Mouse (Mus musculus): ENCODE measurements around the gene Fancd2os. TPM values are rescaled to one million over a fixed set of nuclear protein-coding genes. Genes with fewer than 3 reads are reported as not detected.
A peak's percentile ranks its signal among the peaks of the same experiment; 100 is the strongest.

Fancd2os gene
- total RNA-seq, 2 experiments from 2014 or later, result 0.23 to 0.45 TPM

DNA sequence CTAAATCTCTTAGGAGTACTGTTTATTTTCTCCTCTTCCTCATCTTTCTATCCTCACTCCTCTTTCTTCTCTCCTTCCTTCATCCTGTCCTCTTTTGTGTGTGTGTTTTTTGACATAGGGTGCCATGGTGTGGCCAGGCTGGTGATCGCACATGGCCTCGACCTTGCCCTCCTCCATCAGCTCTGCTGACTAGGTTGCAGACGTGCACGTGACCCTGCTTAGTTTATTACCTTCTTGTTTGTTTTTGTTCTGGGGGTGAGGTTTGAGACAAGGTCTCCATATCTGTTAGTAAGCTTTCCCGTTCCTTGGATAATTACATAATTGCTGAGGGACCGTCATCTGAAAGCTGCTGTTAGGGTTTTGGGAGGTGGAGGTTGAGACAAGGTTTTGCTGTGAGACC lies 8.4 kb upstream of the Fancd2os start:
- DNase-seq (ENCODE audit: low spot score in 2 of 2), result no peak

DNA sequence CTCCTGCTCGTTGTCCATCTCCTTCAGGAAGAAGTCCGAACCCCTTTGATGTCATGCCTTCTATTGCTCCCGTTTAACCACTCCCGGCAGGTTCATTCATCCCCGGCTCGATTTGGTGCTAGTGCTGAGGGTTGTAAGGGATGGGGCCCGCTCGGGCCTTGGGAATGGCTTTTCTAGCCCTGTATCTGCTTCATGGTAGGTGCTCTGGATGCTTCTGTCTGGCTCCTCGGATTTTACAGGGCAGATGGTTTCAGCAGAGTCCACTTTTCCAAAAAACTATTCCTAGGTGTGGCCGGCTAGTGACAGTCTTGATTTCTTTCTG lies 4.7 kb upstream of the Fancd2os start:
- DNase-seq (ENCODE audit: low spot score in 2 of 2), result peak in 1 of 2 experiments; percentile 50

DNA sequence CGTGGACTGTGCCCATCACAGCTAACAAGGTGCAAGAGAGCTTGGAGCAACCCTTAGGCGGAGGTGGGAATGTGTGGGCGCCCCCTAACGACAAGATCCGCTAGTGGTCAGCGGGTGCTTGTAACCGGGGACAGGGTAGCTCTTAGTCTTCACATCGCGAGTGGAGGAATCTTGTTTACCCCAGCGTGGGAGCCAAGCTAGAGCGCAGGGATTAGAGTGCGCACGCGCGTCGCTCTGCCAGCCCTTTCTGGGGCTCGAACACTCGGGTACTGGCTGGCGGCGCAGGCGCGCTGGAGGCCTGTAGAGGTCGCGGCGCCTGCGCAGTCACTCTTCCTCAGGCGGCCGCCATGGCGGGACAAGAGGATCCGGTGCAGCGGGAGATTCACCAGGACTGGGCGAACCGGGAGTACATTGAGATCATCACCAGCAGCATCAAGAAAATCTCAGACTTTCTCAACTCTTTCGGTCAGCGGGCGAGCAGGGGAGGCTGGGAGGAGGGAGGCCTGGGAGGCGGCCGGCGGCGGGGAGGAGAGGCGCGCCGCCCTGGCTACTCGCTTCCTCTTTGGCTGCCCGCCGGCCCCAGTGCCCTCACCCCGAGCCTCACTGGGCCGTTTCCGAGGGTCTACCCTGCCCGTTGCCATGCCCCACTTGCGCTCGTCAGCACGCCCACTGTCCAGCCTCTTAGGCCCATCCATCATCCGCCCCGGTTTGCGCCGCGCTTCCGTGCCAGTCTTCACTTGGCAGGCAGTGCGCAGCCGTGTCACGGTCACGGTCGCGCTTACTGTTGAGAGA lies 4.1 kb upstream of the Fancd2os start, which contains the start of gene Brk1:
Gene Brk1 (plus strand): TSS at position 341 of the 792 bp plus-strand sequence.
- DNase-seq (ENCODE audit: low spot score in 2 of 2), result peak; percentile 90 to 95

DNA sequence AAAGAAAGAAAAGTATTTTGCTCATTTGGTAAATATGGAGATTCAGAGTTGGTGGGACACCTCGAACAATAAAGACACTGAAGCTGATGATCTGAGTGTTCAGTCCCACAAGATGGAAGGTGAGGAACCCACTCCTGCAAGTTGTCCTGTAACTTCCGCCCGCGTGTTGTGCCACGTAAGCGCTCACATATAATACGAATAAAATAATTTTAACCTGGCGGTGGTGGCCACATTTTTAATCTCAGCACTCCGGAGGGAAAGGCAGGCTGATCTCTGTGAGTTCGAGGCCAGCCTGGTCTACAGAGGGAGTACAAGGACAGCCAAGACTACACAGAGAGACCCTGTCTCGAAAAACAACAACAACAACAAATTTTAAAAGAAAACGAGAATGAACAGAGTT lies 3.5 kb upstream of the Fancd2os start:
- DNase-seq (ENCODE audit: low spot score in 2 of 2), result no peak

DNA sequence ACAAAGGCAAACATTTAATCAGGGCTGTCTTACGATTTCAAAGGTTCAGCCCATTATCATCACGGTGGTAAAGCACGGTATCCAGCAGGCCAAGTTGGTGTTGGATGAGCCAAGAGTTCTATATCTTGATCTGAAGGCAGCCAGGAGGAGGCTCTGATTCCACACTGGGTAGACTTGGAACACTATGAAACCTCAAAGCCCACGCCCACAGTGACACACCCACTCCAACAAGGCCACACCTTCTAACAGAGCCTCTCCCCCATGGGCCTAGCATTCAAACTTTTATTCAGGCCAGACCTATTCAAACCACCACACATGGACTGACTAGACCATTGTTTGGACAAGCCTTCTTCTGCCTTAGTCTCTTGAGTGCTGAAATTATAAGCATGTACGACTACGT lies 2.3 kb upstream of the Fancd2os start:
- DNase-seq (ENCODE audit: low spot score in 2 of 2), result no peak

DNA sequence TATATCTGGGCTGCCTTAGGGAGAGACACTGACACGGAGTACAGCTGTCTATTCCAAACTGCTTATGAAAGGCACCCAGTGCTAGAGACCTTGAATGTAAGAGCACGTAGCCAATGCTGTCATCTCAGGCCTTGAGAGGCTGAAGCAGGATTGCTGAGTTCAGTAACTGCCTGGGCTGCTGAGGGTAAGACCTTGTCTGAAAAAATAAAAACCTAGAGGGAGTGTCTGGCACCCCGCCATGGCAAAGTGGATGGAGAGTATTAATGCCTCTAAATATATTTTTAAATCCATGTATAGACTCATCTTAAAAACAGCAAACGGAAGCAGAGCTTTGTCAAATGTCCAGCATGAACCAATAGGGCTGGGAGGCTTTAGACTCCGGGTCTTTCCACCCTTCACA lies 682 bp downstream of the Fancd2os start:
- no peak for DNase-seq (ENCODE audit: low spot score in 2 of 2)

DNA sequence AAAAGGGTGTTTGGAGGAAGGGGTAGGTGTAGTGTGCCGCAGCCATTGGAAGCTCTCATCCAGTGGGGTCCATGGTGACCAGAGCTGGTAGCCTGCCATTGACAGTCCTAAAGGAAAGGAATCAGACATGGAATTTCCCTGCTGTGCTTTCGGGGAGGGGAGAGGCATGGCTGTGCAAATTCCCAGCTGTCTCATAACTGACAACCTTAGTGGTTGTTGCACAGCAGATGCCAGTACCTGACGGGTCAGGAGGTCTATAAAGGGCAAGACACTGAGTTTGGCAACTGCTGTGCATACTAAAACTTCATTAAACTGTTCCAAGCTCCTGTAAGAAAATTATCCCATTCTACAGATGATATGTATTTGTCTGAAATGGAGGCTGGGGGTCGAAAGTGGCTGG lies 2.6 kb downstream of the Fancd2os start:
- DNase-seq (ENCODE audit: low spot score in 2 of 2), result no peak

DNA sequence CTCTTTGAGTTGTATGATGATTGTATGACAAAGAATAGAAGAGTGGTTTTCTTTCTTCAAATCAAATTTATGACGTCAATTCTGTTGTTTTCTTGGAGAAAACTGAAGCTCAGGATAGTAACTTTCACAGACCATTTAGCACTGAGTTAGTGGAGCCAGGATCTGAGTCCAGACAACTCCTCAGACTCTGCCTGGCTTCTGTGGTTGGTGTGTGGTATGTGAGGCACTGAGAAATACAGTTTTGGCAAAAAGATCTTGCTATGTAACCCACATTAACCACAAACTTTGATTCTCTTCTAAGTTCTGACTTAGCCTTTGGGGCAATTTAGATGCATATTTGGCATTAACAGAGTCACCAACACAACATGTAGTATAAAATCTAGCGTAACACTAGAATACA lies 7.9 kb downstream of the Fancd2os start:
- no peak for DNase-seq (ENCODE audit: low spot score in 2 of 2)

DNA sequence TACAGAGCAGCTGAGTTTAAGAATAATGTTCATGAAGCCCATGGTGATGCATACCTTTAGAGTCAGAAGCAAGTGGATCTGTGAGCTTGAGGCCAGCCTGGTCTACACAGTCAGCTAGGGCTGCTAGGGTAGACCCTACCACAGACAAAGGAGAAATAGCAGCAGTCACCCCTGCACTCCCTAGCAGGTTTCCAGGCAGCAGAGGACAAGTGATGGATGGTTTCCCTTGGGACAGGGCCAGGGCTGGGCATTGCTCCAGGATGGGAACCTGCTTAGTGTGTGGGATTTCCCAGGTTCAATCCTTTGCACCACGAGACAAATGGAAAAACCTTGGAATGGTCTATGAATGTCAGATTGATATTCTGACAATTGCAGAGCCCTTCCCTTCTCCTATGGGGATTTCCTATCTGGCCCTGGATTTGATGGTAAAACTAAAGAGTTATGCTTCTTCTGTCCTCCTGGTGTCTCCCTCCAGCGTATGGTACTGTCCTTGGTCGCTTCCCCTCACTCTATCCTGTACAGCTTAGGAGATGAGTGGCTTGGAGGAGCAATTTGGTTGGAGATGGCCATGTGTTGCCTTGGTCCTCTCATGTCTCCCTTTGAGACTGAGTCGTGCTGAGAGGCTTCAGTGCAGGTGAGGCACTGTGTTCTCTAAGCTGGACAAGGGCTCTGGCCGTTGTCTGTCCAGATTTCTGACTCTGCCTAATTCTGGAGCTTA lies 13.9 kb downstream of the Fancd2os start:
- peak in 1 of 2 experiments; percentile 11 for DNase-seq (ENCODE audit: low spot score in 2 of 2)

DNA sequence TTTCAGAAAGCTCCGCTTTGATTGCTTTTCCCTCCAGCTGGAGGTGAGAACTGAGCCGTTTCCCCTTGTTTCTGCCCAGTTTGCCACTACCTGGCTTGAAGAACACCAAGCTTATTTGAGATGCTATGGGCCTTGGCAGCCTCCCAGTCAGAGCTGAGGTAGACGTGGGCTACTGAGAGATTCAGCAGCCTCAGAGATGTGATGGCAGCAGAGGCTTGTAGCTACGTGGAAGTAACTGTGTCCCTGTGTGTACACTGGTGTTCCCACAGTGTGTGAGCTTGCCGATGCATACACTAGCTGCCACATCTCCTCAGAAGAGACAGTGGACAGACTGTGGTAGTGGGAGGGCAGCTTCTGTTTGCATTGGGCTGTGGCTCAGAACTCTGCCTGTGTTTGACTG lies 15.4 kb downstream of the Fancd2os start:
- DNase-seq (ENCODE audit: low spot score in 2 of 2), result no peak

DNA sequence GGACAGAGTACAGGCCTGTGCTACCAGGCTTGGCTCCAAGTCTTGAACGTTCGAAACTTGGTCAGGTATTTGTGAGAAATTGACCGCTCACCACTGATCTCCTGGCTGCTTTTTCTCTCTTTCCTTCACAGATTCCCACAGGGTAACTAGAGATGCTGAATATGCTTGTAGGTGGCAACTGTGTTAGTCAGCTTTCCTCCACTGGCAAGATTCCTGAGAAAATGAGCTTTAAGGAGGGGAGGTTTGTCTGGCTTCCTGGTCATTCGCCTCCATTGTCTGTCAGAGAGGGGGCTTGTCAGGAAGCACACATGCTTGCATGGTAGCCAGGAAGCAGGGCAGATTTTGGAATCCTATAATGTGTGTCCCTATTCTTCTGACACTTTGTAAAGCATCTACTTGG lies 17.5 kb downstream of the Fancd2os start:
- no peak for DNase-seq (ENCODE audit: low spot score in 2 of 2)

DNA sequence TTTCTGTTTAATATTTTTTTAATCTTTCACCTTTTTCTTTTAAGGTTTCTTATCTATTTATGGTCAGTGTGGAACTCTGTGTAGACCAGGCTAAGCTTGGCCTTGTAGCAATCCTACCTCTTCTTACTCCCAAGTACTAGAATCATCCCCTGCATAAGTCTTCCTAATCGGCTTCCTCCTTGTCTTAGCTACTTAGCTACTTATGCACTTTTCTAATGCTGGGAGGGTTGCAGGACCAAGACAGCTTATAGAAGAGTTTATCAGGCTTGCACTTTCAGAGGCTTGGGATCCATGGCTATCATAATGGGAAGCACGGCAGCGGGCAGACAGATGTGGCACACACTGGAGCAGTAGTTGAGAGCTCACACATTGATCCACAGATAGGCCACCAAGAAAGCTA lies 21.2 kb downstream of the Fancd2os start:
- DNase-seq (ENCODE audit: low spot score in 2 of 2), result no peak

DNA sequence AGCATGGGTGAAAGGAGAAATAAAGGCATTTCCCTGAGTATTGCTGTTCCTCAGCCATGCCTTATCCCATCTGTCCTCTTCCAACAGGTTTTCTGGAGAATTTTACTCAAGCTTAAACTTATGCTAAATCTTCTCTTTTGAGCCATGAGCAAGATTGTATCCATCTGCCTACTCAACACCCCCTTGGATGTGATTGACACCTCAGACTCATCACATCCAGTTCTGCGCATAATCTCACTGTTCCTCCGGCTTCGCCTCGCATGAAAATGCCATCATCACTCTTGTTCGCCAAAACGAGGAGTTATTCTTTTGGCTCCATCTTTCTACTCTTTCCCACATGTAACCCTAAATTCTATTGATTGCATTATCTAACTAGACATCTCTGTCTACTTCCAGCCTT lies 24.5 kb downstream of the Fancd2os start:
- DNase-seq (ENCODE audit: low spot score in 2 of 2), result peak in 1 of 2 experiments; percentile 59

DNA sequence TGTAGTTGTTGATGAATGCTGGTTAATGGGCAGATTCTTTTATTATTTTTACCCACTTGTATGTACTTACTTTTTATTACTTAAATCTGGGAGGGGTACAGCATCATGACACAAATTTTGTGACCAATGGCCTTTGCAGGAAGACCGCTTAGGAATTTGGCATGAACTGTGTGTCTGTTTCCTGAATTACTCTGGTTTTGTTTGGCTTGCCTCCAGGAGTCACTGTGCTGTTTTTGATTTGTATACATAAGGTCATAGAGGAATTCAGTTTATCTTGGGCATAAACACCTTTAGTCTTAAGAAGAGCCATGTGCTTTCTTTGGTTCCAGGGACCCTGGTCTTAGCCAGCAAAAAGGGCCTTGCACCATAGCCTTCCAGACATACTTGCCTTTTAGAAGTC lies 36.0 kb downstream of the Fancd2os start:
- no peak for DNase-seq (ENCODE audit: low spot score in 2 of 2)

DNA sequence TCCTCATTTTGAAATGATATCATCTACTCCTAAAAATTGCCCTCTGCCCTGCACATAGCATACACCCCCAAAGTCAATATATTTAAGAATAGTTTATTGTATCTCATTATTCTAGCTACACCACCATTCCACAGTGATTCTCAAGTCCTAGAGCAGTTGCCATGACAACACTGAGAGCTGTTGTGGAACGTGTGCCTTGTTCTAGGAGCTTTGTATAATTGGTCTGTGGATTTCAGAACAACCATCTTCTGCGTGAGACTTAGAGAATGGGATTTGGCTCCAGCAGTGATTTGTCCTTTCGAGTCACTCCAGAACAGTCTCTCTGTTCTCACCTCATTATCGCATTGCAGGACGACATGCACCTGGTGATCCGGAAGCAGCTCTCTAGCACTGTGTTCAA lies 40.8 kb downstream of the Fancd2os start:
- no peak for DNase-seq (ENCODE audit: low spot score in 2 of 2)

Other genes with a start within 250 kb of the Fancd2os start
- 10 to 100 TPM; 53.4 to 54.9 TPM for gene Tada3, start 222.8 kb downstream of the Fancd2os start, total RNA-seq (2021)
- 100 to 1,000 TPM; 348 to 363 TPM for gene Arpc4, start 222.6 kb downstream of the Fancd2os start, total RNA-seq (2021)
- gene Ttll3, start 211.5 kb downstream of the Fancd2os start, total RNA-seq (2021), result 10 to 100 TPM; 11.7 to 13.7 TPM
- 10 to 100 TPM; 24.7 to 28.7 TPM for gene Rpusd3, start 181.4 kb downstream of the Fancd2os start, total RNA-seq (2021)
- not detected for gene Cidec, start 165.0 kb downstream of the Fancd2os start, total RNA-seq (2021)
- gene Jagn1, start 158.1 kb downstream of the Fancd2os start, total RNA-seq (2021), result 10 to 100 TPM; 45.6 to 53.3 TPM
- under 1 TPM; 0.36 to 0.81 TPM for gene Il17re, start 142.2 kb downstream of the Fancd2os start, total RNA-seq (2021)
- gene Il17rc, start 129.3 kb downstream of the Fancd2os start, total RNA-seq (2021), result 1 to 10 TPM; 3.4 to 3.8 TPM
- gene Creld1, start 117.4 kb downstream of the Fancd2os start, total RNA-seq (2021), result 100 to 1,000 TPM in 1 of 2 experiments, 10 to 100 TPM in 1; 99.5 to 101 TPM
- gene Prrt3, start 98.8 kb downstream of the Fancd2os start, total RNA-seq (2021), result 10 to 100 TPM; 45.8 to 48.1 TPM
- 10 to 100 TPM; 79.0 to 80.5 TPM for gene Emc3, start 69.1 kb downstream of the Fancd2os start, total RNA-seq (2021)
- 1 to 10 TPM; 2.5 to 4.1 TPM for gene Fancd2, start 69.0 kb downstream of the Fancd2os start, total RNA-seq (2021)
- gene Brk1, start 4.1 kb upstream of the Fancd2os start, total RNA-seq (2021), result 100 to 1,000 TPM; 228 to 229 TPM
- 10 to 100 TPM; 51.9 to 54.7 TPM for gene Vhl, start 23.2 kb upstream of the Fancd2os start, total RNA-seq (2021)
- gene Irak2, start 37.8 kb upstream of the Fancd2os start, total RNA-seq (2021), result 10 to 100 TPM; 19.9 to 20.0 TPM
- 10 to 100 TPM; 66.2 to 72.0 TPM for gene Tatdn2, start 96.3 kb upstream of the Fancd2os start, total RNA-seq (2021)
- gene Ghrl, start 119.2 kb upstream of the Fancd2os start, total RNA-seq (2021), result under 1 TPM in 1 of 2 experiments, not detected in 1; 0.79 TPM
- gene Sec13, start 140.0 kb upstream of the Fancd2os start, total RNA-seq (2021), result 10 to 100 TPM; 80.2 to 83.7 TPM